Mouse (Mus musculus) B cell, adult 67 days (primary cell): ENCODE data around the gene Hist4h4. TPM values are rescaled to one million over a fixed set of nuclear protein-coding genes. Genes with fewer than 3 reads are reported as not detected.

ENCODE experiments used
- total RNA-seq, 2 experiments: library from RNA; stranded (reverse); gene quantifications; 4 replicates each; pipeline ENCODE4 v1.2.4; 2023

The Hist4h4 gene
- 10 to 100 TPM; 15.8 to 18.8 TPM for total RNA-seq

DNA sequence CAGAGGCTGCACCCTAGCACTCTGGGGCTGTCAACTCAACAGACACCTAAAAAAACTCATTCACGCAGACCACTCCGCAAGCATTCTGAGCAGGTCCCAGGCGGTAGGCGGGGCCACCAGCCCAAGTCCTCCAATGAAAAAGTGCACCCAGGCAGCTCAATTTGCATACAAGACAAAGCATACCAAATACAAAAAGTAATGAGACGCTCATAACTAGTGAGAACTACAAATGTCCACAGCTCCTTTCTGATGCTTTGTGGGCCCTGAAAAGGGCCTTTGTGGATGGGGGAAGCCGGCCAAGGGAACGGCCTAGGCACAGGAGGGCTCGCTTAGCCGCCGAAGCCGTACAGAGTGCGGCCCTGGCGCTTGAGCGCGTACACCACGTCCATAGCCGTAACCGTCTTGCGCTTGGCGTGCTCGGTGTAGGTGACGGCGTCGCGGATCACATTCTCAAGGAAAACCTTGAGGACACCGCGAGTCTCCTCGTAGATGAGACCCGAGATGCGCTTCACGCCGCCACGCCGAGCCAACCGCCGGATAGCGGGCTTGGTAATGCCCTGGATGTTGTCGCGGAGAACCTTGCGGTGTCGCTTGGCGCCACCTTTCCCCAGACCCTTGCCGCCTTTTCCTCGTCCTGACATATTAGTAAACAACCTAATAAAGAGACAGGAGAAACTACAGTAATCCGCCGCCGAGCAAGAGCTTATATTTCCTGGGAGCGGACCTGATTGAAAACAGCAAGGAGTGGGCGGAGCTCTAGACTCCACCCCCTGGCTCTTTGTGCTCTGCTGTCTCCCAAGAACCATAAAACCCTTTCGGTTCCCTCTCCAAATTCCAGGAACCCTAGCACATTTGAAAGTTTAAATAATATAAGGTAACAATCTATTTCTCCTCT lies at the start of gene Hist4h4:
TSS of gene Hist4h4 (minus strand) at position 677 of the 895 bp plus-strand sequence.

DNA sequence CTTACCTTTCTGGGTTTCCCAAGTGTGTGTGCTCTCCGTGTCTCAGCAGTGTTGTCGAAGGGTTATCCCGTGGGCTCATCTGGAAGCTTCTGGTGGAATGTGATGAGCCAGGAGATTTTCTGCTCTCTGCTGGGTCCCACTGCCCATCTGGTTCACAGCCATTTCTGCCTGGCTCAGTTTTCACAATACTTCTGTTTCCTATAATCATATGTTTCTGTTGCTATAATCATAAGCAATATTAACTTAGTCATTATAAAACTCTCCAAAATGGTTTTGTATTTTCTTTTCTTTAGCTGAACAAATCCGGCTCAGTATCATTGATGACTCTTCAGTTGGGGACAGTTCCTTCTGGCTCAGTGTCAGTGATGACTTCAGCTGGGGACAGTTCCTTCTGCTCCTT lies 31.1 kb upstream of the Hist4h4 start, which contains the start of gene Smco3:
TSS of gene Smco3 (minus strand) at position 101 of the 400 bp plus-strand sequence.

DNA sequence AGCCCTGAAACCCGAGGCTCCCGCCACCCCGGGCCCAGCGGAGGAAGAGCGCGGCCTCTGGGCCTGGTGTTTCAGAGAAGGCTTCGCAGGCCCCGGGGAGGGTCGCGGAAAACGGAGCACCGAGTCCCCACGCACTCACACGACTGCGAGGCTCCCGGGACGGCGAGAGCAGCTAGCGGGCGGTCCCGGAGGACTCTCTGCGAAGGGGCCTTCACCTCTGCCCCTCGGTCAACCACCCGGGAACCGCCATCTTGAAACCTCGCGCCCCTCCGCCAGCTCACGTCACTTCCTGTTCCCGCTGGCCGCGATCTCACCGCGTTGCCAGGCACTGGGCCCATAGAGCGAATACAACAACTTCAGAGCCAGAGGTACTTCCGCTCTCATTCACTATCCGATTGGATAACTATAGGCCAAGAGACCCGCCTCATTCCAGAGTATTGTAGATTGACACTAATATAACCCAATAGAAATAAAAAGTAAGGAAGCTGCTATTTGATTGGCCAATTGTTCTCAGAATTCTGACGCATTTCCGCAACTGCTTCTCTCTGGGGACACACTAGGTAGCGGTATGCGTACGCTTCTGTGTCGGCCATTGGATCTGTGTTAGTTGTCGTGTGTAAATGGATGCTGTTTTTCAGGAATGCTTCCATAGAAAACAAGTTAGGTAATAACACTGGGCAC lies 23.8 kb upstream of the Hist4h4 start, which contains the start of gene Wbp11:
TSS of gene Wbp11 (minus strand) at position 353 of the 681 bp plus-strand sequence.

DNA sequence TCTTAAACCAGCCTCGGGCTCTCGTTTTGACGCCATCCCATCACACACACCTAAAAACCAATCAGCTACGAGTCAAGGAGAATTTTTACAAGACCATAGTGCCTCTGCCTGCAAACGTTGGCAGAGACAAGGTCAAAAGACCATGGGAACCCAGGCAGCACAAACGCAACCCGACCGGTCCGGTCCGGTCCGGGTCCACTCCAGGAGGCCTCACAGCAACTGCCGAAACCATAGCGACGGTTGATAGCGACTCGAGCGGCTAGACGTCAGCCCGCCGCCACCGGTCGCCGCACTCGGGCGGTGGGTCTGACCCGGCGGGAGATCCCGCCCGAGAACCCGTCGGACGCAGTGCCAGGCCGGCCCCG lies 23.3 kb upstream of the Hist4h4 start, which contains the start of gene BC049715:
TSS of gene BC049715 (plus strand) at position 111 of the 365 bp plus-strand sequence.

DNA sequence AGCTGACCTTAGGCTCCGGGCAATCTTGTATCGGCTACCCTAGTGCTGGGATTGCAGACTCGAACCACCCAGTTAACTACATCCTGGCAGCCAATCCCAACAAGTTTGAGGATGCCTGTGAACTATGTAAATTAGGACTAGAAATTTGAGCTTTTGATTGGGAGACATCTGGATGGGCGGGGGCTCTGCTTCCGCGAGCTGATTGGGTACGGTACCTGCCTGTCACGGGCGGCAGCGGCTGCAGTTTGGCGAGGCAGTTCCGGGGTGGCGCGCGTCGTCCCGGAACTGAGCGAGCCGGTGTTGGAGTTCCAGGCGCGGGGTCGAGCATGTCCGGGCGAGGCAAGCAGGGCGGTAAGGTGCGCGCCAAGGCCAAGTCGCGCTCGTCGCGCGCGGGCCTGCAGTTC lies 3.8 kb upstream of the Hist4h4 start, which contains the start of gene H2afj:
TSS of gene H2afj (plus strand) at position 231 of the 404 bp plus-strand sequence.

DNA sequence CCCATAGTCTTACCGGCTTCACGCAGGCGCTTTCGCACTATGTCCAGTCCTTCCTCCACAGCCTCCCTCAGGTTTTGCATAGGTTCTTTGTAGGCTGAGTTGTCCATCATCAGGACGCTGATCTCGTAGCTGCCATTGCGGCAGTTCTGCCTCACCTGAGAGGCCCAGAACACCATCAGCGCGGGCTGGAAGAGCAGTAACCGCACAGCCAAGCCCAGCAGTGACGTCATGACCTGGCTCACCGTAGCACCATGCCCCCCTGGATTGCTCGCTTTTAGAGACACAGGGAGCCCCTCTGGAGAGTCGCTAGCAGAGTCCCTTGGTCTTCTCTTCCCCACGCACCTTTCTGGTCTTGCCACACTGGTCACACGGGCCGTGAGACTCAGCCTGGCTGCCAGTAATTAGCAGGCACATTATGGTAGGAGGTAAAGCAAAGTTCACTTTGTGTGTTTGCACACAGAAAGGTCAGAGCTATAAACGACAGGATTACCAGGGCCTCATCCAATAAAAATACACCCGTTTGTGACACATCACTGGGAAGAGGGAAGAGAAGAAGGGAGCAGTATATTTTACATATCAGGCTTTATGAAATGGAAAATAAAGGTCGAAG lies 22.7 kb downstream of the Hist4h4 start, which contains the start of gene Gucy2c:
TSS of gene Gucy2c (minus strand) at position 389 of the 610 bp plus-strand sequence.

Other genes with a start within 250 kb of the Hist4h4 start
- gene Plbd1, start 142.5 kb downstream of the Hist4h4 start, total RNA-seq = 10 to 100 TPM; 72.2 to 81.9 TPM
- under 1 TPM in 1 of 2 experiments, not detected in 1; 0.18 TPM for gene Gucy2c, start 22.6 kb downstream of the Hist4h4 start, total RNA-seq
- 10 to 100 TPM; 49.2 to 56.7 TPM for gene H2afj, start 3.8 kb upstream of the Hist4h4 start, total RNA-seq
- gene BC049715, start 23.2 kb upstream of the Hist4h4 start, total RNA-seq = 1 to 10 TPM; 2.5 to 4.4 TPM
- gene Wbp11, start 23.8 kb upstream of the Hist4h4 start, total RNA-seq = 100 to 1,000 TPM; 207 to 229 TPM
- gene Smco3, start 31.0 kb upstream of the Hist4h4 start, total RNA-seq = not detected
- under 1 TPM; 0.20 to 0.30 TPM for gene Art4, start 53.3 kb upstream of the Hist4h4 start, total RNA-seq
- gene Mgp, start 71.4 kb upstream of the Hist4h4 start, total RNA-seq = not detected
- gene Erp27, start 117.8 kb upstream of the Hist4h4 start, total RNA-seq = 10 to 100 TPM; 12.0 to 20.0 TPM
- not detected for gene Pde6h, start 119.4 kb upstream of the Hist4h4 start, total RNA-seq
- gene Arhgdib, start 137.5 kb upstream of the Hist4h4 start, total RNA-seq = 1,000 to 10,000 TPM in 1 of 2 experiments, 100 to 1,000 TPM in 1; 992 to 1,053 TPM